Mouse (Mus musculus) right cerebral cortex, postnatal 10 days (tissue): ENCODE measurements around the gene Rapgef2.

Experiments
- DNase-seq, 2 experiments: peaks; one replicate each; pipeline ENCODE4 v3.0.0; 2021; ENCODE audit warnings: low spot score in 2 of 2

Rapgef2 gene

GRCm38 (mm10) chr3:79028153-79028878, 258.0 kb downstream of the Rapgef2 start:
- DNase-seq, result no peak

- no peak for DNase-seq
These were observed 260.3 kb downstream of the Rapgef2 start for GRCm38 (mm10) chr3:79025983-79026382.

GRCm38 (mm10) chr3:79023735-79024328, 262.5 kb downstream of the Rapgef2 start:
- DNase-seq, result peak; percentile 21 to 30

- DNase-seq, result no peak
These were observed 263.6 kb downstream of the Rapgef2 start for GRCm38 (mm10) chr3:79022690-79023089.

- no peak for DNase-seq
These were observed 268.9 kb downstream of the Rapgef2 start for GRCm38 (mm10) chr3:79017440-79017839.

GRCm38 (mm10) chr3:79016830-79017229, 269.5 kb downstream of the Rapgef2 start:
- no peak for DNase-seq

- DNase-seq, result peak; percentile 36 to 72
These were observed 270.5 kb downstream of the Rapgef2 start for GRCm38 (mm10) chr3:79015621-79016474.
